Mouse (Mus musculus) liver (tissue): ENCODE measurements around the gene Mmp17.

ENCODE experiments used
- DNase-seq: peaks from one replicate; pipeline ENCODE4 v3.0.0-alpha.2; 2020; ENCODE audit warnings: mixed read lengths

Mmp17 gene

DNA sequence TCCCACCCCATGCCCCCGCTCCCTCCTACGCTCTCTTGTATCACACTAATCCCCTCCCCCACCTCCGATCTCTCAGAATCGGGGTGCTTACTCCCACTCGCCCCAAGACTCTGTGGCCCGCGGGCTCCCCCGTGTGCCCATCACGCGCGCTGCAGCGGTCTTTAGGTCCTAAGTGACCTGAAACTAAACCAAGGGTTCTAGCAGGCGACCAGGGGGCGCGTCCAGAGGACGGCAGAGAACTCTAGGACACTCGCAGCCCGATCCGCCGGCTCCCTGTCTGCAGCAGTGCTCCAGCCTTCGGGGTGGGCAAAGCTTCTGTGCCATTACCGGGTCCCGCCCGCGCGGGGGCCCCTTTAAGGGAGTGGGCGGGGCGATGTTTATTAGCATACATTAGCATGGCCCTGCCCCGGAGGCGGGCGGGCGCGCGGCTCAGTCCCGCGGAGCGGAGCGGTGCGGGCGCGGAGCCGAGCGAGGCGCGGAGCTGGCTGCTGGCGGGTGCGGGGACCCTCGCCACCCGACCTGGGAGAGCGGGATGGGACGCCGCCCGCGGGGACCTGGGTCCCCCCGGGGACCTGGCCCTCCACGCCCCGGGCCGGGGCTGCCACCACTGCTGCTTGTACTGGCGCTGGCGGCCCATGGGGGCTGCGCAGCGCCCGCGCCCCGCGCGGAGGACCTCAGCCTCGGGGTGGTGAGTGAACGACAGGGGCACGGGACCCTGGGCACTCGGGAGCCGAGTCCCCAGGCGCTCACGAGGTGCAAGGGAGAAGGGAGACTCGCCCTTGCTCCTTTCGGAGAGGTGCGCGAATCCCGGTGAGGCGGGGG, at the start of gene Mmp17:
Mmp17 (plus strand) TSS at position 409 of the 822 bp plus-strand sequence.
- DNase-seq = peak; percentile 85

GRCm38 (mm10) chr5:129534500-129534899, 49.5 kb upstream of the Mmp17 start:
- no peak for DNase-seq

DNA sequence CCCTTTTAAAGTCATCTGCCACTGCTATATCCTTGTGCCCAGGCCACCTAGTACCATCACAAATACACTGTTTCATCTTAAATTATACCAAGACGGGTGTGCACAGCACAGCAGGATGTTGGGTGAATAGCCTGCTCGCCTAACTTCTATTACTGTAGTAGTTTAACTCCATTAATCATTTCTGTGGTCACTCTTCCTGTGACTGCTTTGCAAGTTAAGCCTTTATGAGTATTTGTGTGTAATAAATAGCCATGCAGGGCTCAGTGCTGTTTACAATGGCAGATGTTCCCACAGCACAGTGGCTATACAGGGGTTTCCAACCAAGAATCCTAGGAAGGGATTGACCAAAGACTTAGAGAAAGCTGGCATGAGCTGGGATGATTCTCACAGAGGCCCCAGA, 48.9 kb upstream of the Mmp17 start:
- DNase-seq = no peak

DNA sequence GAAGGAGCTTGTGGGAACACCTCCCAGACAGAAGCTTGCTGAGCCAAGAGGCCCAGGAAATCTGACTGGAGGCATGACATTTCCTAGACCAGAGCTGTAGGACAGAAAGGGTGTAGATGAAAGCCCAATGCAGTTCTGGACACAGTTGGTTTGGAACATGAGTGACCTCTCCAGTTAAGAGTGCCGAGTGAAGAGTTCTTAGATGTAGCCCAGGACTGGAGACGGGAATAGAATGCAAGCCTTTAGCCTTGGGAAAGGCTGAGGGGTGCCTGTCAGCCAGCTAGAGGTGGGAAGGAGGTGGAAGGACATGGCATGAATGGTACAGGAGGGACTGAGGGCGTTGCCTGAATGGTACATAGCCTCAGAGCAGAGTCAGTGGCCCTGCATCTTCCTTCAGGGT, 48.5 kb upstream of the Mmp17 start:
- DNase-seq = no peak

DNA sequence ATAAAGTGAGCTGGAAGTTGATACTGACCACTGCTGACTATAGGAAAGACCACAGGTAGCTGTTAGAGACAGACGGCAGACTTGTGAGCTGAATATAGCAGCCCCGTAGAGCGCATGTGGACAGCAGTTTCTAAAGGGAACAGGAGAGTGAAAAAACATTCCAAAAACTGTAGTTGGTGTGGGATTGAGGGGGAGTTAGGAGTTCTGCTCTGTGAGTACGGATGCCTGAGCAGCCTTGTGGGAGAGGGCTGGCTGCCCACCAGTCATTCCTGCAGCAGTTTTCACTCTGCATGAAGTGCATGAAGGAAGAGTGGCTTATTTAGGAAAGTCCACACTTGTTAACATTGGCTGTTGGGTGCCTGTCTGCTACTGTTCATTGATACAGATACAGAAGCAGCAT, 45.1 kb upstream of the Mmp17 start:
- DNase-seq = no peak

DNA sequence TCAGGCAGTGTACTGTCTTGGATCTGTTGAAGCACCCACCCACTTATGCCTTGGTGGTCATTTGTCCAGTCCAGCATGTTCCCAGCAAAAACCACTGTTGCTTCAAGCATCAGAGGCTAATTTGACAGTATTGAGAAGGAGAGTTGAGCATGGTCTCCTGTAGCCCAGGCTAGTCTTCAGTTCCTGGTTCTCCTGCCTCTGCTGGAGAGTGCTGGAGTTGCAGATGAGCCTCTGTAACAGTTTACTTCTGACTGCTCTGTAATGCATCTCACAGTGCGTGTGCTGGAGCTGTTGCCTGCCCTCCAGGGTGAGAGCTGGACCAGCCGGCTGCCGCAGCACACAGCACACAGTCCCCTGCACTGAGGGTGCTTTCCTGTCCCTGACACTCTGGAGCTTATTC, 41.7 kb upstream of the Mmp17 start:
- DNase-seq = no peak

DNA sequence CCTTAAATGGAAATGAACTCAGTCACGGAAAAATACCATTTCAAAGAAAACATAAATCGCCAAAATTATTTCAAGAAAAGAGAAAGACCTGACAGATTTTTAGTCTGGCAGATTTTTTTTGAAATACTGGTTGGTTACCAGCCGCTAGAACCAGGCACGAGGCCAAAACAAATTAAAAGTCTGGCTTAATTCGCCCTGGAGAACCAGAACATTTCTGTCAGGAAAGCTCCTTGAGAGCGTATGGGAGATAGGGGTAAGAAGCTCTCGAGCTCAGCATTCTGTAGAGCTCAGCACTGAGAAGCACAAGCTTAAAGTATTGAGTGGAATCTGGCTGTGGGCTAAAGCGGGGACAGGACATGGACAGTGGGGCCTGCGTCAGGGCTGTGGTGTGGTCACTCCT, 38.2 kb upstream of the Mmp17 start:
- DNase-seq = no peak

- DNase-seq = no peak
Measured at GRCm38 (mm10) chr5:129549716-129550115, 34.3 kb upstream of the Mmp17 start.

DNA sequence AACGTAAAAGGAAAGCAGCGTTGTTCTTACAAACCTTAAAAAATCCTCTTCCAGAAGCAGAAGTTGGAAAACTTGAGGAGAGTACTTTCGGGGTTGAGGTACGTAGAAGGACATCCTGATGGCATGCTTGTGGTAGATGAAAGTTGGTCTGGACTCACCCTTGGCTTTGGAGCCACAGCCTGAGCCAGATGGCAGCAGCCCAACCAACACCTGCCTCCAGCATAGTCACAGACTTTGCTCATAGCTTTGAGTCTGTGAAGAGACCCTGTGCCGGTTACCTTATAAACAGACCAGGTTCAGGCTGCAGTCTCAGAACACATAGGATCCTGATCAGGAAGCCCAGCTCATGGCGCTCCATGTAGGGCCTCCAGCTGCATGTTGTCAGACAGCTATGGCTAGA, 33.2 kb upstream of the Mmp17 start:
- no peak for DNase-seq

DNA sequence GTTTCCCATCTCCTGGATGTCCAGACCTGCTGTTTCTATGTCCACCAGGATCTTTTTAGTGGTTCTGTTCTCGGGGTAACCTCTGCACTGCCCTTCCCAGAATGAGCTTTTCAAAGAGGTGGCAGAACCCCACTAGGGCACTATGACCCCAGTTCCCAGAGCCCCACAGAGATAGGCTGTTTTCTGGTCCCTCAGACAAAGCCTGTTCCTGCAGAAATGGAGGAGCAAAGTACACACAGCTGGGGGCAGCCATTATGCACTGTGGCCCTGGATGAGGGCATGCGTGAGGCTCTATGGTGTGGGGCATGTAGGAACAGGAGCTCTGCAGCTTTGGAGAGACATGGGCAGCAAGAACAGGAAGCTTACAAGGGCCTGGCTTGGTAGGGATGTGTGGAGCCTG, 32.0 kb upstream of the Mmp17 start:
- DNase-seq = no peak

DNA sequence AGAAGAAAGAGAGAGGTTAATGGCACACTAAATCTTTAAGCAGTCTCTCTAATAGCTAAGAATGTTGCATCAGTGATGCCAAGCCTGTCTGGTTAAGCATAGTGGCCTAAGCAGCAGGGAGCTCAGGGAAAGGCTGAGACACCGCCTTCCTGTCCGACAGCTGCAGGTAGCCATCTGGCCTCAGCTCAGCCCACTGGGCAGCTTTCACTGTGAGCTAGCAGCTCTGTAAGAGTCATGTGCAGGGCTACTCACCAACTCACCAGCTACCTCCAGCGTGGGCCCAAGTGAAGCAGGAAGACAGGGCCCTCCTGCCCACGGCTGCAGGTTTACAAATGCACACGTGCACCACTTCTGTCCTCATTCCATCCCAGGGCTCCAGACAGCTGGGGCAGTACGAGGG, 30.3 kb upstream of the Mmp17 start:
- DNase-seq = no peak

DNA sequence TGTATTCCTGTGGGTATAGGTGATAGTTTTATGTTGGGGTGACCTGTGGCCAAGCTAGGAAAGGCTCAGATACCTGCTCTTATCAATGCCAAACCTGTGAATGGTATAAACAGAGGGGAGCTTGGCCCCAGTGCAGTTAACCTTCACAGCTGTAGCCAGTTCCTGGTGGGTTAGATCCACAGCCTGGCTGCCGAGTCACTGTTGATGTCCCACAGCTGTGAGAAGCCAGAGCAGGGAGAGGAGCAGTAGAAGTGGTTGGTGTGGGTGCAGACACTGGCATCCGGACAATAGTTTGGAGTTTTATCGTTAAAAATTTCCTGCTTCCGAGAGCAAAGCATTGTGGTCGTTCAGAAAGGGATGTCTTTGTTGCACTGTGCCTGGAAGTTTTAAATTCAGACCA, 25.4 kb upstream of the Mmp17 start:
- no peak for DNase-seq

- no peak for DNase-seq
Measured at GRCm38 (mm10) chr5:129559283-129559682, 24.7 kb upstream of the Mmp17 start.

DNA sequence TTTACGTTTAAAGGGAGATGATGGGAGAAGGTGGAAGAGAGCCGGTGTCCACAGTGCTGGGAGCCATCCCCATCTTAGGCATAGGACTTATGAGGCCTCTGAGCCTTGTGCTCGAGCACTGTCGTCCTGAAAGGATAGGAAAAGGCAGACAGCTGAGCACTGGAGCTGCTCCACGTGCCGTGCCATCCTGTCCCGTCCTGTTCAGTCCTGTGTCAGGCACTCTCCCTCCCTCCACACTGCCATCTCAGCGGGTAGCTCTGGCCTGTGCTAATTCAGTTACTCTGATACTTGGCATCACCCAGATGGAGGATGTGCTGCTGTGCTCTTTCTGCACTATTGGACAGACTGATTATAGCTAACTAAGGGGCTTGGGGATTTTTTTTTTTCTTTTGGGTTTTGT, 21.6 kb upstream of the Mmp17 start:
- DNase-seq = no peak

DNA sequence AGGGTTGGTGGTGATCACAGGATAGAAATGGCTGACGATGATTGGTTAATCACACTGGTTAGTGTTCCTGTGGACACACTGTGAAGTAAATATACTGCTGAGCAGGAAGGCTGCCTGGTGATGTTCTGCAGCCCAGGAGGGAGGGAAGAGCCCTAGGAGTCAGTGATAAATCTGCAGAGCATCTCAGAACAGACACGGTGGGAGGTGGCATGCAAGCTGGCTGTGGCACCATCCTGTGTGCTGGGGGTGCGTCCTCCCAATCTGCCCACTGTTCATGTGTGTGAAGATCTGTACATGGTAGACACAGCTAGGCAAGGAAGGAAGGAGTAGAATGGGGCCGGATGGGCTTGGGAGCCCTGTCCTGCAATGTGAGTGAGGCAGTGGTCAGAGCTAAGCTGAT, 15.4 kb upstream of the Mmp17 start:
- no peak for DNase-seq

DNA sequence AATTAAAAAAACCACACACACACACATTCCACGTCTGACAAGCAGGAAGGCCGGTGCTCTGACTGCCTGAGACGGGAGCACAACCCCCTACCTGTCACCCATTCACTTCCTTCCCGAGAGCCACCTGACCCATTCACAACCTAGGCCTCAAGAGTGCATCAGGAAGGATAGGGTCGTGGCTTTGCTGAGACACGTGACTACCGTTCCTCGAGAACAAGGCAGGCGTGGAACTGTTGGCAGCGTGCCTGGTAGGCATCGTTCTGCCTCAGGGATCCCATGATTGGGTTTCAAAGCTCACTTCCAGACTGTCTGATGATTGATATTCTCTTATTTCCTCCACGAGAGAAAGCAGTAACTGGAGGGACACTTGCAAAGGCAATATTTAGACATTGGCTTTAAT, 5.8 kb upstream of the Mmp17 start:
- no peak for DNase-seq

DNA sequence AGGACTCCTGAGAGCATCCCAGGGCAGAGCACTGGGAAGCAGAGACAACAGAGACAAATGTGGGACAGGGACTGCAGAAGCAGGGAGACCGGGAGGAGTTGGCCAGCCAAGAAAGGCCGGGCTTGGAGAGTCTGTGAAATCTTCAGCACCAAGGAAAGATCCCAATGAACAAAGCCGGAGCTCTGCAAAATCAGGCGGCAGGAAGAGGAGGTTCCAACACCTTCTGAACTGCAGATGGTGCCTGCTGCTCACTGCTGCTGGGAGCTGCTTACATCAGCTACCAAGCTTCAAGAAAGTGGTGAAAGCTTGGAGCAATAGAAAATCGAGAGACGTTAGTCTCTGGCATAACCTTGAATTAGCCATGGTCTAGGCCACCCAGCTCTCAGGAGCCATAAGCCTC, 3.9 kb upstream of the Mmp17 start:
- DNase-seq = no peak

- no peak for DNase-seq
Measured at GRCm38 (mm10) chr5:129580572-129580971, 3.4 kb upstream of the Mmp17 start.

- DNase-seq = no peak
Measured at GRCm38 (mm10) chr5:129581015-129581414, 3.0 kb upstream of the Mmp17 start.

DNA sequence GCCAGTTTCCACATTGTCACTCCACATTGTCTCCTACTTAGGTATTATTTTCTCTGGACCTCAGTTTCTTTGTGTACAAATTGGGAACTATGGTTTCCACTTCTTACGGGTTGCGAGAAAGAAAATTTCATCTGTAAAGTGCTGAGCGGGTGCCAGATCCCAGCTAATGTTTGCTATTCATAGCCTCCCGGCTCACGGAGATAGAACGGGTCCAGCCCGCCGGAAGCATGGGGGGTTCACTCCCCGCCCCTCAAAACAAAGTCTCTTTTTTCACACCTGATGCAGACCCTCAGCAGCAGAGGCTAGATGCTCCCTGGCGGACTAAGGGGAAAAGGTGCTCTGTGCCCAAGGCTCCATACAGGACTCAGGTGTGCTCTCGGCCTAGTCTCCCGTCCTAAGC, 638 bp upstream of the Mmp17 start:
- no peak for DNase-seq

GRCm38 (mm10) chr5:129584583-129585541, 893 bp downstream of the Mmp17 start:
- peak; percentile 12 for DNase-seq

- peak; percentile 81 for DNase-seq
Measured at GRCm38 (mm10) chr5:129586016-129586415, 2.0 kb downstream of the Mmp17 start.

DNA sequence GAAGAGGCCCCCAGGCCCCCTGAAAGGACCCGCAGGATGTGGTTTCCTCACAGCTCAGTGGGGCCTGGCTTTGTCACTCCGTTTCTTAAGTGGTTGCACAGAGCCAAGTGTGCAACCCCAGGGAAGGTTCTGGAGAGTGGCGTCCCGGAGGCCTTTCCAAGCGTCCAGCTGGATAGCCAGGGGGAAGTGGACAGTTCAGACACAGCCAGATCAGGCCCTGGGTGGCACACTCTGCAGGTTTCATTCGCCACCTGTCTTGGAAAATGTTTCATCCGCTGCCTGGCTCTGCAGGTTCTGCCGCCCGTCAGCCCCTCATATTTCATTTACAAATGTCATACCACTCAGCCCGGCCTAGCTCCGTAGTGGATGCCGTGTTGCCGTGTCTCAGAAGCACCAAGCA, 2.5 kb downstream of the Mmp17 start:
- no peak for DNase-seq

GRCm38 (mm10) chr5:129590915-129591314, 6.9 kb downstream of the Mmp17 start:
- no peak for DNase-seq
